Mouse (Mus musculus) stomach, postnatal 0 days (tissue): ENCODE measurements around the gene Irf2bpl. TPM values are rescaled to one million over a fixed set of nuclear protein-coding genes. Genes with fewer than 3 reads are reported as not detected.

Experiments
- ATAC-seq: fragments of 200-750 bp; cut with Nextera tagmentation; 2 replicates; pipeline ENCODE4 v1.8.0; 2017; ENCODE audit not compliant: low FRiP score, low TSS enrichment
- DNase-seq: peaks from one replicate; pipeline ENCODE4 v3.0.0-alpha.2; 2016; ENCODE audit warnings: low spot score
- H3K27ac ChIP-seq: fragments of 300-500 bp; sonication (generic); replicated peaks from 2 replicates; pipeline ENCODE4 v1.5.1; 2014; ENCODE audit warnings: mild to moderate bottlenecking, control low read depth
- H3K27me3 ChIP-seq: fragments of 300-500 bp; sonication (generic); 2 replicates; pipeline ENCODE4 v1.6.1; 2014; ENCODE audit warnings: low read length; ENCODE audit not compliant: control insufficient read depth, insufficient read depth
- H3K36me3 ChIP-seq: fragments of 300-500 bp; sonication (generic); 2 replicates; pipeline ENCODE4 v1.6.1; 2014; ENCODE audit warnings: low read length, mixed read lengths; ENCODE audit not compliant: control insufficient read depth, insufficient read depth
- H3K4me1 ChIP-seq: fragments of 300-500 bp; sonication (generic); replicated peaks from 2 replicates; pipeline ENCODE4 v1.6.1; 2014; ENCODE audit warnings: antibody characterized with exemption; ENCODE audit not compliant: control insufficient read depth, insufficient read depth
- H3K4me2 ChIP-seq: fragments of 300-500 bp; sonication (generic); replicated peaks from 2 replicates; pipeline ENCODE4 v1.6.1; 2014; ENCODE audit warnings: low read depth, mild to moderate bottlenecking, control low read depth, moderate library complexity
- H3K4me3 ChIP-seq: fragments of 300-500 bp; sonication (generic); 2 replicates; pipeline ENCODE4 v1.5.1; 2014; ENCODE audit warnings: low read depth, low read length, control low read depth
- H3K9ac ChIP-seq: fragments of 300-500 bp; sonication (generic); 2 replicates; pipeline ENCODE4 v1.6.1; 2014; ENCODE audit warnings: mild to moderate bottlenecking, low read length, control low read depth, mixed read lengths
- H3K9me3 ChIP-seq: fragments of 300-500 bp; sonication (generic); 2 replicates; pipeline ENCODE4 v1.6.1; 2016; ENCODE audit warnings: low read length; ENCODE audit not compliant: control insufficient read depth
- CTCF ChIP-seq: IDR thresholded peaks from 2 replicates; pipeline ENCODE4 v1.5.1; 2016; ENCODE audit warnings: antibody characterized with exemption, low read depth, mild to moderate bottlenecking, moderate library complexity
- EP300 ChIP-seq: optimal IDR thresholded peaks from 2 replicates; pipeline ENCODE3; 2016; ENCODE audit warnings: antibody characterized with exemption
- WGBS: fragments of 180-500 bp; shearing (Covaris S2); extraction: QIAGEN DNeasy Blood & Tissue Kit; methylation state at CpG from one replicate; pipeline ENCODE4 v1.1.7; 2014; 5-methylcytosine and 5-hydroxymethylcytosine counted together
- polyA plus RNA-seq: library from polyadenylated mRNA; unstranded; fragments of >200 nt; fragmentation: Nextera tagmentation; extraction: Ambion mirVana; gene quantifications from 2 replicates; pipeline ENCODE4 v1.2.1, GENCODE M21; 2015

Gene Irf2bpl
- polyA plus RNA-seq, 1 experiment from 2014 or later = 19.1 TPM

DNA sequence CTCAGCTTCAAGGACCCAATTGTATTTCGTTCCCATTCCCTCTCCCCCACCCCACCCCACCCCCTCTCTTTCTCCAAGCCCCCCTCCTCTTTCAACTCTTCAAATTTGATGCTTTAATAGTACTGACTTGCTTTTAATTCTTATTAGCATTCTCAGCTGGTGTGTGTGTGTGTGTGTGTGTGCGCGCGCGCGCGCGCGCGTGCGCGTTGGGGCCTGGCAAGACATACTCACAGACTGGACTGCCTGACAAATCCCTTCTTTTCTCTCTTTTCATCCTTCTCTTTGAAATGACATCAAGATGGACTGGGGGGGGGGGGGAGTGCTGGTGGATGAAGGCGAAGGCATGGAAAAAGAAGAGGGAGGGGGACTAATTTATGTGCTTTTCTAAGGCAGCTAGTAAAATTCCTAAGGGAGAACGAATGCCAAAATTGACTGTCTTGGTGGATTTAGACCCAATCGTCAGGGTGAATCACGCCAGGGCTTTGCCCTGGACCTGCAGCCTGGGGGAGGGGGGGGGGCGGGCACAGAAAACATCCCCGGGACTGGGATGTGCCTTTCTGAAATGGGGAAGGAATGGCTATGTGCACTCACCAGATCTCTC lies 8.2 kb upstream of the Irf2bpl start:
- ATAC-seq = no peak
- 4% methylated on average over 17 of the region's 18 CpGs for WGBS
- peak; percentile 67 for DNase-seq
- H3K27me3 ChIP-seq = no peaks in the 10 kb centered on the region
- TF ChIP-seq EP300 (no peak), CTCF (no peak)
- peak overlapping the region; percentile 75 for H3K4me2 ChIP-seq
- H3K4me1 ChIP-seq = peaks cover 24% of the 10 kb centered on the region
- H3K4me3 ChIP-seq = peak overlapping the region; percentile 39; the same call in 1 of the 2 replicates
- no peaks in the 10 kb centered on the region for H3K9me3 ChIP-seq
- no peaks in the 10 kb centered on the region for H3K36me3 ChIP-seq
- peak overlapping the region; percentile 64; the same call in 1 of the 2 replicates for H3K9ac ChIP-seq
- H3K27ac ChIP-seq = peak overlapping the region; percentile 99

GRCm38 (mm10) chr12:86891786-86892702 lies 7.4 kb upstream of the Irf2bpl start:
- Histone ChIP-seq H3K9ac (peak overlapping the region; percentile 64), H3K4me2 (peak overlapping the region; percentile 75), H3K27me3 (no peaks in the 10 kb centered on the region), H3K36me3 (no peaks in the 10 kb centered on the region), H3K4me3 (peak overlapping the region; percentile 39), H3K4me1 (peaks cover 24% of the 10 kb centered on the region), H3K9me3 (no peaks in the 10 kb centered on the region), H3K27ac (peak overlapping the region; percentile 99)
- no peak for ATAC-seq
- TF ChIP-seq CTCF (no peak), EP300 (no peak)
- 4% methylated on average over 35 of the region's 37 CpGs for WGBS
- DNase-seq = peak; percentile 82

DNA sequence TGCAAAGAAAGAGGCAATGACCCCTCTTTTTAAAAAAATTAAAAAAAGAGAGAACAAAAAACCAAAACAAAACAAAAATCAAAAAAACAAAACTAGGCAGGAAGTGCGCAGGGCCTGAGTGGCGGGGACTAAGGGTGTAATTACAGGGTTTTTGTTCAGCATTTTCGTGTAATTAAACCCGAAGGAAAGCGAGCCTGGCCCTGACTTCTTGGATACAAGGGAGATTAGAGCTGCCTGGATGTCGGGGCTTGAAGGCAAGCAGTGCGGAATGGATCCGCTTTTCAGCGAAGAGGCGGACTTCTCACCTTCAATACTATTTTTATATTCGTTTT lies 6.8 kb upstream of the Irf2bpl start:
- peak overlapping the region; percentile 64; the same call in 1 of the 2 replicates for H3K9ac ChIP-seq
- no peaks in the 10 kb centered on the region for H3K36me3 ChIP-seq
- H3K27me3 ChIP-seq = no peaks in the 10 kb centered on the region
- peak overlapping the region; percentile 75 for H3K4me2 ChIP-seq
- H3K4me3 ChIP-seq = peak overlapping the region; percentile 39
- no peak for ATAC-seq
- peak overlapping the region; percentile 99 for H3K27ac ChIP-seq
- no peaks in the 10 kb centered on the region for H3K9me3 ChIP-seq
- WGBS = 20% methylated on average over 11 of the region's 11 CpGs
- no peak for DNase-seq
- TF ChIP-seq EP300 = no peak
- no peak for TF ChIP-seq CTCF
- peaks cover 27% of the 10 kb centered on the region for H3K4me1 ChIP-seq

GRCm38 (mm10) chr12:86890796-86891301 lies 6.3 kb upstream of the Irf2bpl start:
- Histone ChIP-seq H3K27ac (peak overlapping the region; percentile 99), H3K4me3 (no peak overlapping the region), H3K4me2 (peak overlapping the region; percentile 11; the same call in 1 of the 2 replicates), H3K36me3 (no peaks in the 10 kb centered on the region), H3K9me3 (no peaks in the 10 kb centered on the region), H3K27me3 (no peaks in the 10 kb centered on the region), H3K4me1 (peaks cover 25% of the 10 kb centered on the region), H3K9ac (0 out of 2 replicates have a peak overlapping the region, but pooled peaks have one; percentile 31)
- WGBS = 37% methylated on average over 8 of the region's 8 CpGs
- DNase-seq = peak; percentile 58
- ATAC-seq = no peak
- TF ChIP-seq EP300 = no peak
- no peak for TF ChIP-seq CTCF

DNA sequence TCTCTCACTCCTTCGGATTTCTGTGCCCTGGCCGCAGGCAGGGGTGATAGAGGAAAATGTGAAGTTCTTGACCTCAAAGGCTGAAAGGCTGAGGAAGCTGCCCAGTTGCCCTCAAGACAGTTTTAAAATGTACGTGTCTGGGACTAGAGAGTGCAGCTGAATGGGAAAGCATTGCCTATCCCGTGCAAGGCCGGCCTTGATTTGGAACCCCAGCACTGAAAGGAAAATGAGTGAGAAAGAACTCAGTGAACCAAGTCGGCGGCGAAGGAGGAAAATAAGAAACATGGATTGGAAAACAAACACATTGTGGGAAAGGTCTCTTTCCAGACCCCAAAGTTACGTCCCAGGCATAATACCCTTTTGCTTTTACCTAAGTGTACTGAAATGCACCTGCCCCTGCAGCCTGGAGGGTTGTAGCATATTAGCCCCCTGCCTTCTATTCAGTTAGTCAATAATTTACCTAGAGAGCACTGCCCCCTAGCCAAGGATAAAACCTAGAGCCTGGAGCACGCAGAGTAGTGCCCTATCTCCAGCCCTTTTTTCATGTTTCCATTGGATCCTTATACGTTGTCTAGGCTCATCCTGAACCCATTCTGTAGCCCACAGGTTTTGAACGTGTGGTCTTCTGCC lies 5.6 kb upstream of the Irf2bpl start:
- no peaks in the 10 kb centered on the region for H3K9me3 ChIP-seq
- H3K4me3 ChIP-seq = no peak overlapping the region
- ATAC-seq = no peak
- WGBS = 55% methylated on average over 12 of the region's 12 CpGs
- no peaks in the 10 kb centered on the region for H3K27me3 ChIP-seq
- H3K4me1 ChIP-seq = peaks cover 27% of the 10 kb centered on the region
- H3K27ac ChIP-seq = peak overlapping the region; percentile 99
- 0 out of 2 replicates have a peak overlapping the region, but pooled peaks have one; percentile 11 for H3K4me2 ChIP-seq
- H3K9ac ChIP-seq = 0 out of 2 replicates have a peak overlapping the region, but pooled peaks have one; percentile 13
- TF ChIP-seq CTCF (peak; percentile 38; the same call in 1 of the 2 replicates), EP300 (no peak)
- H3K36me3 ChIP-seq = no peaks in the 10 kb centered on the region
- no peak for DNase-seq
